Mouse (Mus musculus) midbrain, embryonic 12.5 days (tissue): ENCODE data around the gene Fgd6. TPM values are rescaled to one million over a fixed set of nuclear protein-coding genes. Genes with fewer than 3 reads are reported as not detected.

Experiments
- ATAC-seq: fragments of 200-750 bp; cut with Nextera tagmentation; 2 replicates; pipeline ENCODE4 v1.8.0; 2017; ENCODE audit warnings: low read depth, moderate TSS enrichment, moderate library complexity; ENCODE audit not compliant: low FRiP score
- H3K27ac ChIP-seq: fragments of 300-500 bp; sonication (generic); replicated peaks from 2 replicates; pipeline ENCODE4 v1.5.1; 2016; ENCODE audit warnings: mild to moderate bottlenecking
- H3K27me3 ChIP-seq: fragments of 300-500 bp; sonication (generic); 2 replicates; pipeline ENCODE4 v1.6.1; 2016; ENCODE audit warnings: mild to moderate bottlenecking
- H3K36me3 ChIP-seq: fragments of 300-500 bp; sonication (generic); 2 replicates; pipeline ENCODE4 v1.6.1; 2016
- H3K4me1 ChIP-seq: fragments of 300-500 bp; sonication (generic); 2 replicates; pipeline ENCODE4 v1.6.1; 2016
- H3K4me2 ChIP-seq: fragments of 300-500 bp; sonication (generic); replicated peaks from 2 replicates; pipeline ENCODE4 v1.6.1; 2016; ENCODE audit warnings: mild to moderate bottlenecking, moderate library complexity
- H3K4me3 ChIP-seq: fragments of 300-500 bp; sonication (generic); 2 replicates; pipeline ENCODE4 v1.5.1; 2016; ENCODE audit warnings: mild to moderate bottlenecking
- H3K9ac ChIP-seq: fragments of 300-500 bp; sonication (generic); replicated peaks from 2 replicates; pipeline ENCODE4 v1.6.1; 2016; ENCODE audit warnings: mild to moderate bottlenecking, moderate library complexity
- H3K9me3 ChIP-seq: fragments of 300-500 bp; sonication (generic); 2 replicates; pipeline ENCODE4 v1.6.1; 2016; ENCODE audit warnings: mild to moderate bottlenecking
- WGBS: fragments of 180-500 bp; shearing (Covaris S2); methylation state at CpG from one replicate; pipeline ENCODE4 v1.1.7; 2016; 5-methylcytosine and 5-hydroxymethylcytosine counted together
- polyA plus RNA-seq: library from polyadenylated mRNA; unstranded; fragments of >200 nt; fragmentation: Nextera tagmentation; extraction: Ambion mirVana; gene quantifications from 2 replicates; pipeline ENCODE4 v1.2.1, GENCODE M21; 2016

Gene Fgd6
- polyA plus RNA-seq: 4.8 and 4.9 TPM in 2 replicates

DNA sequence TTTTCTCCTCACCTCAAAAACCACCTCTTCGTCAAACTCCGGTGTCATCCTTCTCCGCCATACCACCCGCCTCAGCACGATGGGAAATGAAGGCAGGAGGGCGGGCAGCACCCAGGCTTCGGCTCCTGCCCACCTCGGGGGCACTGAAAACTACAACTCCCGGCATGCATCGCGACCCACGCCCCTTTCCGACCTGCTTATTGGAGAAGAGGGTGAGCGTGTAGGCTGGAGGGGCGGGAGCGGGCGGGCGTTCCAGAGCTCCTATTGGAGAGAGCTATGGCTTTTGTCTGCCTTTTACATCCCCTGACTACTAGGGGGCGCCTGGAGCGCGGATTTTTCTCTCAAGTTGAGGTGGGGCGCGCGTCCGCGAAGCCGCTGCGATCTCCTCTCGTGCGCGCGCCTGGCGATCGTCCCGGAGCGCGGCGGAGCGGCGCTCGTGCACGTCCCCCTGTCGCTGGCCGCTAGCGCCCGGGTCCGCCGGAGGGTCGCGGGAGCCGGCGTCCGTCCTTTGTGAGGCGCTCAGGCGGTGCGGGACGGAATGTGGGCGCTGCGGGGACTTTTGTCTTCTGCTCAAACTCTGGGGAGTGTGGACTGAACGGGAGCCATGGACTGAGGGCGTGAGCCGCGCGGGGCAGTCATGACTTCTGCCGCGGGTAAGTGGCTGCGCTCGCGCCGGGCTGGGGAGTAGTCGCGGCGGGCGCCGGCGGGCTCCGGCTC lies at the start of gene Fgd6, which contains the start of gene Vezt:
Gene Fgd6, plus strand, starts transcription at position 344 of the 717 bp plus-strand sequence.
Gene Vezt, minus strand, starts transcription at position 160 of the 717 bp plus-strand sequence.
- Histone ChIP-seq H3K27ac (peak within 1 kb of the TSS; percentile 71), H3K27me3 (no peaks in the 10 kb centered on the region)
- WGBS: under 1% methylated on average over 60 of the region's 77 CpGs

DNA sequence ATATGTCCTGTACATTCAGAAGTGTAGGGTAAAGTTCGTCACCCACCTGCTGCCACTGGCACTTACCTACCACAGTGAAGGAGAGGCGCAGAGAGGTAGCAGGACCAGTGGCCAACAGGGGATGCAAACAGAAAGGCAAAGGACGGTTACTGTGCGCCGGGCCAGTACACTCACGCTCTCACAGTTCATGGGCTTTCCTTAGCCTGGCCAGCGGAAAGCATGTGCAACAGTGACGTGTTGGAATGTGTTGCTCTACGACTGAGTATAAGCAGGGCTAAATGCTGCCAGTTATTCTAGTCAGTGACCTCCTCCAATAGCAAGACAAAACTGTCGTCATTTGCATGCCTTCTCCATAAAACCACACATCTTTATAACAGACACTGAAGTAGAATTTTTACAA lies 41.7 kb upstream of the Fgd6 start:
- no peak overlapping the region for H3K4me3 ChIP-seq
- 96% methylated on average over 10 of the region's 10 CpGs for WGBS
- H3K9me3 ChIP-seq: no peaks in the 10 kb centered on the region
- H3K4me2 ChIP-seq: no peak overlapping the region
- H3K36me3 ChIP-seq: peaks cover 86% of the 10 kb centered on the region
- H3K27me3 ChIP-seq: no peaks in the 10 kb centered on the region
- no peak for ATAC-seq
- H3K9ac ChIP-seq: no peak overlapping the region
- no peaks in the 10 kb centered on the region for H3K4me1 ChIP-seq
- no peak overlapping the region for H3K27ac ChIP-seq

More for the DNA sequence above, at the start of gene Fgd6, which contains the start of gene Vezt:
- Histone ChIP-seq H3K36me3 (peaks cover 3% of the 10 kb centered on the region; the same call in 1 of the 2 replicates), H3K9me3 (no peaks in the 10 kb centered on the region), H3K4me2 (peak within 1 kb of the TSS; percentile 68), H3K4me3 (peak within 1 kb of the TSS; percentile 84), H3K9ac (peak within 1 kb of the TSS; percentile 91), H3K4me1 (peaks cover 24% of the 10 kb centered on the region)
- peak; percentile 98 for ATAC-seq

DNA sequence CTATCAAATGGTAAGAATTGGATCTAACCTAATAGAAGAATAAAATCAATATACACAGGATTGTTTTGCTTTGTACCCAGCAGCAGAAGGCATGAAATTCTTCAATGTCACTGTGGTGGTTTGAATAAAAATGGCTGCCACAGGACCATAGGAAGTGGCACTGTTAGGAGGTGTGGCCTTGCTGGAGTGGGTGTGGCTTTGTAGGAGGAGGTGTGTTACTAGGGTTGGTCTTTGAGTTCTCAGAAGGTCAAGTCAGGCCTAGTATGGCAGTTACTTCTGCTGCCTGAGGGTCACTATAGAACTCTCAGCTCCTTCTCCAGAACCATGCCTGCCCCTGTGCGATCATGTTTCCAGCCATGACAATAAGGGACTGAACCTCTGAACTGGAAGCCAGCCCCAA lies 40.7 kb upstream of the Fgd6 start:
- no peaks in the 10 kb centered on the region for H3K27me3 ChIP-seq
- H3K9me3 ChIP-seq: no peaks in the 10 kb centered on the region
- WGBS: 100% methylated on average over 1 of the region's 1 CpGs
- no peak for ATAC-seq
- H3K4me3 ChIP-seq: no peak overlapping the region
- no peak overlapping the region for H3K9ac ChIP-seq
- no peak overlapping the region for H3K27ac ChIP-seq
- no peak overlapping the region for H3K4me2 ChIP-seq
- H3K4me1 ChIP-seq: no peaks in the 10 kb centered on the region
- peaks cover 86% of the 10 kb centered on the region for H3K36me3 ChIP-seq

DNA sequence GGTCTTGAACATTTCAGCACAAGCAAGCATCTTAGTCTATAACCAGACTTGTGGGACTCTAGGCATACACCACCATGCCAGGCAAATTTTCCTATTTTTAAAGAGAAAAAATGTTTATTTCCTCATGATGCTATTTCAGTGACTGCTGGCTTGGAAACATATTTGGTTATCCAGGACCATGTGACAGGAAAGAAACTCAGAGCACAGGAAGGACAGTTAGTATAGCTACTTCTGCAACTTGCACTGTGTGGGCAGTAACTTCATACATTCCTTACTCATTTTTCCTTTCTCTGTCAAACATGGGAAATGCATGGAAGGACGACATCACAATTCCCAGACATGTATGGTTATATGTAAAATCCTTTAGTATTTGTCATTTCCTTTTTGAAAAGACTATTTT lies 36.4 kb upstream of the Fgd6 start:
- Histone ChIP-seq H3K4me3 (no peak overlapping the region), H3K4me2 (no peak overlapping the region), H3K9me3 (no peaks in the 10 kb centered on the region), H3K27ac (no peak overlapping the region), H3K9ac (no peak overlapping the region), H3K4me1 (no peaks in the 10 kb centered on the region), H3K27me3 (no peaks in the 10 kb centered on the region), H3K36me3 (peaks cover 89% of the 10 kb centered on the region)
- 100% methylated on average over 1 of the region's 1 CpGs for WGBS
- ATAC-seq: no peak

DNA sequence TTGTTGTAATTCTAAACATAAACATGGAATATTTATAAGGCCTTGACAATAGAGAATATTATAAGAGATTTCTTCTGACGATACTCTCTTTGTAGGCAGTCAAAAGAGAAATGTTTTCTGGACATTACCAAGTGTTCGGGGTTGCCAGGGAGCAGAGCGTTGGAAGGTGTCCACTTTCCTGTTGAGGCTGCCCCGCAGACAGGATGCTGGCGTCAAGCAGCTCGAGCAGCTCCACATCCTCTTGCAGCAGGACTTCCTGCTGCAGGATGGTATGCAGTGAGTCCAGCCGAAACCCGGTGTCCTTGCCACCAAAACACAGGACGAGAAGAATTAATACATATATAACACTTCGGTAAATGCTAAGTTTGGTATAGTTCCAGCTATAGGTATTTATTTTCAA lies 35.6 kb upstream of the Fgd6 start:
- Histone ChIP-seq H3K9ac (no peak overlapping the region), H3K27me3 (no peaks in the 10 kb centered on the region), H3K4me3 (no peak overlapping the region), H3K27ac (no peak overlapping the region), H3K4me2 (no peak overlapping the region), H3K36me3 (peaks cover 80% of the 10 kb centered on the region), H3K4me1 (no peaks in the 10 kb centered on the region), H3K9me3 (no peaks in the 10 kb centered on the region)
- 95% methylated on average over 10 of the region's 10 CpGs for WGBS
- no peak for ATAC-seq

DNA sequence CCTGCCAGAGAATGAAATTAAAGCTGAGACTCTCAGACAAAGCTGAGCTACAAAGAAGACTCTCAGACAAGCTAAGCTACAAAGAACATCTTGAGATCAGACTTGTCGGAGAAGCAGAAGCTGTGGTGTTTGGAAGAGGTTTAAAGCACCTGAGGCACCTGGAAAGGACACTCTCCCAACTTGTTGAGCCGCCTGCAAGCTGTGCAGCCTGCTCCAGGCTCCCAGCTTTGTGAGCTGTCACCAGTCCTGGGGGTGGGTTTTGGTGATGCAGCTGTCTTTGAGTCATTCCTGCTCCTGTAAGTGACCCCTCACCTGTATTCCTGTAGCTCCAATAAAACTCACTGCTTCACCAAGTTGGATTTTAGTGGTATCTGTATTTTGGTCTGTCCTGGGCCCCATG lies 27.4 kb upstream of the Fgd6 start:
- ATAC-seq: no peak

DNA sequence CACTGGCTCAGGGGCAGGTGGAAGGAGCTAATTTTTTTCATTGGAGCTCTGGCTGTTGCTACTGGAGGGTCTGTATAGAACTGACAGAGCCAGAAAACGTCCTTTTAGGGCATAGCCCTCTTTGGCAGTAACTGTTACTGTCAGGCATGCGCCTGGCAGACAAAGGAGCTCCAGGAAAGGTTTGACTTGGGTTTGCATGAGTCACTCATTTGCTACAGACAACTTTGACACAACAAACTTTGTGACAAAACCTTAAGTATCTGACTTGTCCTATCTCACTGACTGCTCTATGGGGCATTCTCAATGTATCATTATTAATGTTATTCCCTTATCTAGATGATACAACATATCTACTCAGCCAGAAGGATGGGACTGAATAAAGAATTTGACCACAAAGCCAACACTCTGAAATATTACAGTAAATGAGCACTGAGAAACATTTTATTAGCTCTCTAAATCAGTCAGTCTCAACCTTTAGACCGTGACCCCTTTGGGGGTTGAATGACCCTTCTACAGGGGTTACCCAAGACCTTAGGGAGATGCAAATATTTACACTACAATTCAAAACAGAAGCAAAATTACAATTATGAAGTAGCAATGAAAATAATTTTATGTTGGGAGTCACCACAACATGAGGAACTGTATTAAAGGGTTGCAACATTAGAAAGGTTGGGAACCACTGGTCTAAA lies 25.7 kb upstream of the Fgd6 start:
- Histone ChIP-seq H3K36me3 (peaks cover 11% of the 10 kb centered on the region), H3K9me3 (no peaks in the 10 kb centered on the region), H3K4me3 (no peak overlapping the region), H3K4me1 (no peaks in the 10 kb centered on the region), H3K27ac (no peak overlapping the region), H3K27me3 (no peaks in the 10 kb centered on the region), H3K4me2 (no peak overlapping the region), H3K9ac (no peak overlapping the region)
- ATAC-seq: no peak
- WGBS: 90% methylated on average over 3 of the region's 3 CpGs

More for the DNA sequence above, 27.4 kb upstream of the Fgd6 start:
- no peak overlapping the region for H3K4me2 ChIP-seq
- H3K4me1 ChIP-seq: no peaks in the 10 kb centered on the region
- no peak overlapping the region for H3K27ac ChIP-seq
- peaks cover 19% of the 10 kb centered on the region for H3K36me3 ChIP-seq
- 88% methylated on average over 2 of the region's 2 CpGs for WGBS
- no peaks in the 10 kb centered on the region for H3K9me3 ChIP-seq
- no peak overlapping the region for H3K4me3 ChIP-seq
- H3K9ac ChIP-seq: no peak overlapping the region
- H3K27me3 ChIP-seq: no peaks in the 10 kb centered on the region

DNA sequence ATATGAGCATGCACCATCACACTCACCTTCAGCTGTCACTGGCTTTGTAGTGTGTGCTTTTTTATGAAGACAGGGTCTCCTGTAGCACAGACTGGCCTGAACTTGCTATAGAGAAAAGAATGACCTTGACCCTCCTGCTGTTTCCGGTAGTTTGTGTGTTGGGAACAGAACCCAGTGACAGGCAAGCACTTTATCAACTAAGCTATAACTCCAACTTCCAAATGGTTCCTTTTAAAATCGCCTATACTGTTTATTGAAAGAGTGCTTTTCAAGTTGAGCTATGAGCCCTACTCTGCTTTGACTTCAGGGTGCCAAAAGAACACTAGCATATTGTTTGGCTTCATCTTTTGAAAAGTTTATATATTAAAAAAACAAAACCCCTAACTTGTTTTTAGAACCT lies 24.8 kb upstream of the Fgd6 start:
- H3K4me1 ChIP-seq: no peaks in the 10 kb centered on the region
- ATAC-seq: no peak
- 77% methylated on average over 2 of the region's 2 CpGs for WGBS
- no peak overlapping the region for H3K27ac ChIP-seq
- no peak overlapping the region for H3K9ac ChIP-seq
- no peak overlapping the region for H3K4me3 ChIP-seq
- no peaks in the 10 kb centered on the region for H3K27me3 ChIP-seq
- no peaks in the 10 kb centered on the region for H3K9me3 ChIP-seq
- no peak overlapping the region for H3K4me2 ChIP-seq
- peaks cover 4% of the 10 kb centered on the region for H3K36me3 ChIP-seq

DNA sequence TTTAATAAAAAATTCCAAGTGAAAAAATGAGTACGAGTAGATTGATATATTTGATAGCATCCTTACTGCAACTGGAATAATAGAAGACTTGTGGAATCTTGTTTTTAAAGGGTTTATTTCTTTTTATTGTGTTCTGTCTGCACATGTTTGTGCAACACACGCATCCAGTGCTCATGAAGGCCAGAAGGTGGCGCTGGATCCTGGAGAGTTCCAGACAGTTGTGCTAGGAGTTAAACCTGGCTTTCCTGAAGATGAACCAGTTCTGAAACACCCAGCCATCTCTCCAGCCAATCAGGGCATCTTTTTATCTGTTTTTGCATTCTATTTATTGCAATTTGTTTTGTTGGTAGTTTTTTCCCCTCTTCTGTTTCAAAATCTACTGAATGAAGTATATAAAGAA lies 22.6 kb upstream of the Fgd6 start:
- no peak for ATAC-seq
- H3K9me3 ChIP-seq: no peaks in the 10 kb centered on the region
- H3K27ac ChIP-seq: no peak overlapping the region
- H3K27me3 ChIP-seq: no peaks in the 10 kb centered on the region
- H3K4me2 ChIP-seq: no peak overlapping the region
- no peak overlapping the region for H3K4me3 ChIP-seq
- H3K4me1 ChIP-seq: no peaks in the 10 kb centered on the region
- 48% methylated on average over 3 of the region's 3 CpGs for WGBS
- no peak overlapping the region for H3K9ac ChIP-seq
- H3K36me3 ChIP-seq: no peaks in the 10 kb centered on the region

DNA sequence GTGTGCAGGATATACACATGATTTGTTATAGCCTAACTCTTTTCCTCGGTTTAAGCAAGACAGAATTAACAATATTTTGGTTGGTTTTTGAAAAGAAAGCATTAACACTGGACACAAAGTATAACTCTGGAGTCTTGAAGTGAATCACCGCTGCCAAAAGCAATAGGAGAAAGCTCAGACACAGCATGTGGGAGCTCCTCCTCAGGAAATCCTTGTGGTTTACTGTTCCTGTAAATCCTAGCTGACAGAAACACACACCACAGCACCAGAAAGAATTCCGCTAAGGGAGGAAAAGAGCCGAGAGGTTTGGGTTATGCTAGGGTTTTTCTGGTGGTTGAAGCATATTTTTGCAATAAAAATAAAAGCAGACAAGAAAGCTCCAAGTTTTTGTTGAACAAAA lies 21.6 kb upstream of the Fgd6 start:
- H3K36me3 ChIP-seq: no peaks in the 10 kb centered on the region
- H3K4me1 ChIP-seq: no peaks in the 10 kb centered on the region
- no peak overlapping the region for H3K9ac ChIP-seq
- no peaks in the 10 kb centered on the region for H3K27me3 ChIP-seq
- H3K9me3 ChIP-seq: no peaks in the 10 kb centered on the region
- H3K4me2 ChIP-seq: no peak overlapping the region
- no peak overlapping the region for H3K4me3 ChIP-seq
- ATAC-seq: no peak
- H3K27ac ChIP-seq: no peak overlapping the region
- whole genome bisulfite sequencing: 83% methylated on average over 4 of the region's 4 CpGs

DNA sequence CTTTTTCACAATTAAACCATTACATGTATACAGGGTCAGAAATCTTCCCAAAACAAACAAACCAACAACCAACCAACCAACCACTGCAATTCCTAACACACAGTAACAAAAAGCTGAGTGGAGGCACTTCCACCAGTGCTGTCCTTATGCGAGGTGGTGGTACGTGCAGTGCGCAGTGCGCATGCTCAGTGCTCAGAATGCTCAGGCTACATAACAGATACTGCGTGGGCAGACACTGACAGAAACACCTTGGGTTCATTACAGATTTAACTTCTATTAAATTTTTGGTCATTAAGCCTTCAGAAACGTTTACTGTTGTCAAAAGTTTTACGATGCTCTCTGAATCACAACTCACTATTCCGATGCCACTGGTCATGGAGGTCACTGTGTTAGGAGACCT lies 18.3 kb upstream of the Fgd6 start:
- ATAC-seq: no peak
- no peak overlapping the region for H3K4me3 ChIP-seq
- no peak overlapping the region for H3K27ac ChIP-seq
- no peak overlapping the region for H3K4me2 ChIP-seq
- H3K9ac ChIP-seq: no peak overlapping the region
- H3K36me3 ChIP-seq: no peaks in the 10 kb centered on the region
- 96% methylated on average over 8 of the region's 8 CpGs for WGBS
- H3K9me3 ChIP-seq: no peaks in the 10 kb centered on the region
- no peaks in the 10 kb centered on the region for H3K4me1 ChIP-seq
- no peaks in the 10 kb centered on the region for H3K27me3 ChIP-seq

DNA sequence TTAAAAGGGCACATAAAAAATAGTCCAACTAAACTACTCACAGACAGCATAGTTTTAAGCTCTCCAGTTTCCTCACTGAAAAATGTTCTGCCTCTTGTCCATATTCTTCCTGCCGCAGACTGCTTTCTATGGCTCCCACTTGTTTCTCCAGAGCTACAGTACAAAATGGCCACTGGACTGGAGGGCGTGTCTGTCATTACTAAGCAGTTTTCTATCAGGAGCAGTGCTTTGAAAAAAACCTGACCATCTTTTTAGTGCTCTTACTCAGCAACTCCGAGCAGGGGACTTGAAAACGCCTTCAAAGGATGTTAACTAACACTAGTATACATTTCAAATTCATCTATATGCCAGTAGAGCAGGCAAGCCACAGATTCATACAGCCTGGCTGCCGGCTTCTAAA lies 15.2 kb upstream of the Fgd6 start:
- H3K4me1 ChIP-seq: no peaks in the 10 kb centered on the region
- ATAC-seq: no peak
- peaks cover 13% of the 10 kb centered on the region; the same call in 1 of the 2 replicates for H3K36me3 ChIP-seq
- H3K27ac ChIP-seq: no peak overlapping the region
- no peak overlapping the region for H3K4me2 ChIP-seq
- H3K9me3 ChIP-seq: no peaks in the 10 kb centered on the region
- H3K4me3 ChIP-seq: no peak overlapping the region
- 86% methylated on average over 5 of the region's 5 CpGs for WGBS
- no peaks in the 10 kb centered on the region for H3K27me3 ChIP-seq
- H3K9ac ChIP-seq: no peak overlapping the region
